Mouse (Mus musculus): Measurements from ENCODE around the gene Ctsw. TPM values are rescaled to one million over a fixed set of nuclear protein-coding genes. Genes with fewer than 3 reads are reported as not detected.
A peak's percentile ranks its signal among the peaks of the same experiment; 100 is the strongest.
"Not testable (repeated sequence)": the region's sequence is repeated elsewhere in the genome, so short reads cannot be mapped to it uniquely, and the experiment has no call there.

Ctsw gene
- total RNA-seq (2015) (5.7 and 12.6 TPM in 2 replicates), total RNA-seq (2017) (5.9 and 9.1 TPM in 2 replicates)

DNA sequence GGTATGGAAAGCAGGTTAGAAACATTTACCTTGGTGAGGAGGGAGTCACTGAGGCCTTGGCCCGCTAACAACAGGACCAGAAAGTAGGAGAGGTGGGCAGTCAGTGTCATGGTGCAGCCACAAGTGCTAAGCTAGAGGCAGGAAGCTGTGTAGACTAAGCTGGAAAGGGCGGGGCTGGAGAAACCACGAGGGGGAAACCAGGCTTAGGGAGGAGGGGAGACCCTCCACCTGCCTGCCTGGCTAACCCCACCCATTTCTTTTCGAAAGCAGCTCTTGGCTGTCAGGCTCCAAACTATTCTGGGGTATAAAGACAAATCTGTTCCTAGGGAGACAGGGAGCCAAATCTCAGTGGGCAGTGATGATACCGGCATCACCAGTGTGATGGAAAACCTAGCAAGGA, at the start of gene Ctsw:
Gene Ctsw (minus strand): TSS at position 134 of the 400 bp plus-strand sequence.
- ATAC-seq (ENCODE audit: poor library complexity, severe bottlenecking): no peak

DNA sequence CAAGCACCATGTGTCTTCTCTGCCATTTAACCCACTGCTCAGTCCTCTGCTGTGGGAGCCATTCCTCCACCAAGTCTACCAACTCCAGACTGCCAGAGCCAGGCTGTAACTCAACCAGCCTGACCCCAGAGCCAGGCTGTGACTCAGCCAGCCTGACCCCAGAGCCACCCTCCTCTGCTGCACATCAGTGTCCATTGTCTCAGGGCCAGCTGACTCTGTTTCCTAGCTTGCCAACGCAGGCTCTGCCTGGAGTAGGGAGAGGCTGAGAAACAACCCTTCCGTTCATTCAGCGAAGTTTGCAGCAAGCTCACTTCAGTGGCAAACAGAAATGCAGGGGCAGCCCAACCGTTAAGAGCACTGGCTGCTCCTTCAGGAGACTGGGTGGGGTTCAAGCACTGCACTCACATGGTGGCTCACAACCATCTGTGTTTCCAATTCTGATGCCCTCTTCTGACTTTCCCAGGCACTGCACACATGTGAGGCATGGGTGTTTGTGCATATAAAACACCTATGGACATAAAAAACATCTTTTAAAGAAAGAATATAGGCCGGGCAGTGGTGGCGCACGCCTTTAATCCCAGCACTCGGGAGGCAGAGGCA, 48.7 kb upstream of the Ctsw start:
- no peak for ATAC-seq (ENCODE audit: poor library complexity, severe bottlenecking)

DNA sequence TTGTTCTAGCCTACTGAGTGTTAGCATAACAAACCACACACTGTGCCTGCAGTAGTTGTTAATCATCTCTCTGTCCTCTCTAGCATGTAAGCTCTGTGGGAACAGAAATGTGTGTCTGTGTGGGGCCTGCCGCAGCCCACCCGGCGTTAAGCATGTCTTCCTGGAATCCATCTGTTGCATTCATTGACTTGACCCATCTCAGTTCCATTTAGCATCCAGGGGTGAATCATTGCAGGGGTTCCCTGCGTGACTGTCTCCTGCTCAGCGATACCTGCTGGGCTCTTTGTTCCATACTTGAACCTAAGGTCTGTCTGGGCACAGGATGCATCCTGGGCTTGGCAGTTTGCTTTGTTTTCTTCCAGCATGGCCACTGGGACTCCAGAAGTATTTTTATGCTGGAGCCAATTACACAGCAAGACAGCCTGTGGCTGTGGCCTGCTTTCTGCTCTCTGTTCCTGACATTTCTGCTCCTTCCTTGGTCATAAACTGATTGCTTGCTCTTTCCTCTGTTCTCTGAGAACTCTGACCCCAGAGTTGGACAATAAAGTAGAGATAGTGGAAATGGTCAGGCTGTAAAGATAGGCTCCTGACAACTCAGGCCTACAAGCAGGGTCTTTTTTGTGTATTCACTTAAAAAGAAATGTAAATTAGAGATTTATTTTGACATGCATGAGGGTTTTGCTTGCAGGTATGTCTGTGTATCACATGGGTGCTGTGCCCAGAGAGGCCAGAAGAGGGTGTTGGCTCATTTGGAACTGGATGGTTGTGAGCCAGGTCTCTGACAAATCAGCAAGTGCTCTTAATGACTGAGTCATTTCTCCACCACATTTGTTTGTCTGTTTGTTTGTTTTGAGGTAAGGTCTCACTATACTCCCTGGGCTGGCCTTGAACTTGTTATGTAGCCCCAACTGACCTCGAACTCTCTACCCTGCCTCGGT, 47.8 kb upstream of the Ctsw start:
- no peak for ATAC-seq (ENCODE audit: poor library complexity, severe bottlenecking)

DNA sequence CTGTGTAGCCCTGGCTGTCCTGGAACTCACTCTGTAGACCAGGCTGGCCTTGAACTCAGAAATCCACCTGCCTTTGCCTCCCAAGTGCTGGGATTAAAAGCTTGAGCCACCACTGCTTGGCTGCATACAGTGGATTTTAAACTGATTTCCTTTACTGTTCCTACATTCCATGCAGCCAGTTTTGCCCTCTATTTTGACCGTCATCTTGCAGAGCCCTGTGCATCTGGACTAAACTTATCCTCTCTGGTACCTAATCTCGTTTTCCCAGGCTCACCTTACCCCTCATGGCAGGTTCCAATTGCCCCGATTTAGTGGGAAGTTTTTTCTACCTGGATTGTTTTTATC, 44.7 kb upstream of the Ctsw start:
- ATAC-seq (ENCODE audit: poor library complexity, severe bottlenecking): no peak

DNA sequence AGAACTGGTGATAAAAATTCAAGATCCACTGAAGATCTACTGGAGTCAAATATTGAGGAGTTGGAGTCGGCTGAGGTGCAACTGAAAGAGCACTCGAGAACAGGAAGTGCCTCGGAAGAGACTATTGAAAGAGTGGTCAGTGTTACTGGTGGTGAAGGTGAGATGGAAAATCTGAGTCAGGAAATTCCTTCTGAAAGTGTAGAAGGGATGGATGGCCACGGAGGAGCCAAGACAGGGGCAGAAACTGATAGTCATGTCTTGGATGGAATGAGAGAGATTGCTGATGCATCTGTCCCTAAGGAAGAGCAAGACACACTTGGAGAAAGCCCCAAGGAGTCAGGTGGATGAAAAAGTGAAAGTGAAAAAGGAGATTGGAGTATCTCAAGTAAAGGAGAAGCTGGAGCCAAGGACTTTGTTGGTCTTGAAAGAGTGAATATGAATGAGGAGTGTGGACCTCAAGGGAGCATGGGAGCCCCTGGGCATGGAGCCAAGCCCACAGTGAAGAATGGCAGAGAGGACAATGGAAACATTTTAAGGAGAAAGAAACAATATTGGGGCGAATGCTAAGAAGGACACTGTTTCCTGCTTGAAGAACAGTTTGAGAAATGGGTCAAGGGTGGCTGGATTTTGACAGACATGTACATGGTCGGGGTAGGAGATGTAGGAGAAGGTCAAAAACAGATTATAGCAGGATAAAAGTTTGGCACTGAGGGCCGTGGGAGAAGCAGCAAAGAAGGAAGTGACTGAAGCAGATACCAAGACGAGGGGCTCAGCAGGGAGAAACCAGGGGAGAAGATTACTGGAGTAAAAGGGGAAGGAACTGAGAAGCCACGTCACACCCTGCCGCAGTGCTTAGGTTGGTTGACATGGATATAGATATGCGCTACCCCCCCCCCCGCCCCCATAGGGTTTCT, 44.0 kb upstream of the Ctsw start:
- ATAC-seq (ENCODE audit: poor library complexity, severe bottlenecking): peak; percentile 74

DNA sequence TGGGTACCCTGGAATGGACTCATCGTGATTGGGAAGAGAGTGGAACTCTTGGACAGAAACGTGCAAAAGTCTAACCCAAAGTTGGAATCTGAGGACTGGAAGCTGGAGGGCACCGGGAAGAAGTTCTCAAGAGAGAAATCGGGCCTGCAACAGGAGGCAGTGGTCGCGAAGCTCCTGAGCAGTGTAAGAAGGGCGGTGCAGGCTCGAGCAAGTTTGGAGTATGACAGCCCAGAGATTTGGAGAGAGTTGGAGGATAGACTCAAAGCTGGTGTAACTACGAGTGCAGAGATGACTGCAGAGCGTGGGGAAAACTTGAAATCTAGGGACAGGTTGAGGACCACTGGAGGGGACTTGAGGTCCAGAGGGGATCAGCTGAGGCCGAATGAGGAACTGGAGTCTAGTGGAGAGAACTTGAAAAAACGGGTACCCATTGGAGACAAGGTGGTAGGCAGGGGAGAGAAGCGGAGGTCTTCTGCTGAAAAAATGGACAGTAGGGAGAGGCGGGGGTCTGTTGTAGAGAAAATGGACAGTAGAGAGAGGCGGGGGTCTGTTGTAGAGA, 42.8 kb upstream of the Ctsw start:
- ATAC-seq (ENCODE audit: poor library complexity, severe bottlenecking): no peak

DNA sequence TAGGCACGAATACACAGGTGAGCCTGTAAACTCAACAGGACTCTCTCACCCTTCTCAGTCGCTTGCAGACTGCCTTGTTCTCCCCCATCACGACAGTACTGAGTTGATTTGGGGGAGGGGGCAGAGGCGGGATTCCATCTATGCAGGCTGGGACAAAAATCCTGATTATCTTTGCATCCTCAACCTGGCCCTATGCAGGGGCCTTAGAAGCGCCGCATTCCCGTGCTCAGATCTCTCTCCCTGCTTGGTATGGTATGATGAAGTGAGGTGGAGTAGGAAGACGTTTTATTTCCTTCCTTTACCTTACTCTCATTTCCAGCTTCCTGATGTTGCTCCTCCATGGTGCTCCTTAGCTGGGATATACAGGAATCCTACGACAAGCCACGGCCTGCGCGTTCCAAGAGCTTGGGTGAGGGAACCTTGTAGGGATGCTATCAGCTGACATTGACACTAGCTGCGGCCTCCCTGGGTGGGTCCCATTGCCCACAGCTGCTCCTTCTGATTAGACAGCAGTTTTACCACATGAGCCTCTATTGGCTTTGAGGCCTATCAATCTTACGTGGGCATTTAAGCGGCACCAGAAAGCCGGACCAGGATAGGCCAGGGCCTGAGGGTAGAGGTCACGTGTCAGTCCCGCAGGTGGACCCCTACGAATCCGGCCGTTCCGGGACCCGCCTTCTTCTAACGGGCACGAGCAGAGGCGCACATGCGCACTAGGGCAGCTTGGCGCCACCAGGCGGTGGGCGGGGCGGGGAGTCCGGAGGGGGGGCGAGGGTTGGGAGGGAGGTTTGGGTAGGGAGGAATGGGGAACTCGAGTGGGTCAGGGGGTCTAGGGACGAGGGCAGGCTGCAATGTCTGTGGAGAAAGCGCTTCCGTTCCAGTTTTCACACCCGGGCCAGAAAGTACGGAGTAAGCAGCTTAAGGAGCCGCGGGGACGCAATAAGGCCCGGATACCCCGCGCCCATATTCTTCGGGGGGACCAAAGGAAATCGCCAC, 42.0 kb upstream of the Ctsw start, which contains the start of gene Snx32:
Gene Snx32 (minus strand): TSS at position 508 of the 996 bp plus-strand sequence.
- ATAC-seq (ENCODE audit: poor library complexity, severe bottlenecking): peak; percentile 87

DNA sequence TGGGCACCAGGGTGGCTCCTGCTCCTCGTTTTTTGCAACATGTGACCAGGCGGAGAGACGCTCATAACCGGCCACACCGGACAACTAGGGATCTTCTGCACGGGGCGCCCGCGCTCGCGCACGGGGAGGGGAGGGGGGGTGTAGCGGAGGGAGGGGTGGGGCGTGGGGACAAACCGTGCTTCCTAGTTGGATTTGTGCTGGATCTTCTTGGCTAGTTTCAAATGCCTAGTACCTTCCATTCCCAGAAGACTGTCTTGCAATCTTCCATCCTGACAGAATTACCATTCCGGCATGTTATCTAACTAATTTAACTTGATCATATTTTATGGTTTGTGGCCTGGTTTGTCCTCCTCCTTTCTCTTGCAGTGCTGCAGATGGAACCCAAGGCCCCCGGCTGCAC, 35.4 kb upstream of the Ctsw start, which contains the start of gene 1700020D05Rik:
Gene 1700020D05Rik (minus strand): TSS at position 101 of the 400 bp plus-strand sequence.
- no peak for ATAC-seq (ENCODE audit: poor library complexity, severe bottlenecking)

DNA sequence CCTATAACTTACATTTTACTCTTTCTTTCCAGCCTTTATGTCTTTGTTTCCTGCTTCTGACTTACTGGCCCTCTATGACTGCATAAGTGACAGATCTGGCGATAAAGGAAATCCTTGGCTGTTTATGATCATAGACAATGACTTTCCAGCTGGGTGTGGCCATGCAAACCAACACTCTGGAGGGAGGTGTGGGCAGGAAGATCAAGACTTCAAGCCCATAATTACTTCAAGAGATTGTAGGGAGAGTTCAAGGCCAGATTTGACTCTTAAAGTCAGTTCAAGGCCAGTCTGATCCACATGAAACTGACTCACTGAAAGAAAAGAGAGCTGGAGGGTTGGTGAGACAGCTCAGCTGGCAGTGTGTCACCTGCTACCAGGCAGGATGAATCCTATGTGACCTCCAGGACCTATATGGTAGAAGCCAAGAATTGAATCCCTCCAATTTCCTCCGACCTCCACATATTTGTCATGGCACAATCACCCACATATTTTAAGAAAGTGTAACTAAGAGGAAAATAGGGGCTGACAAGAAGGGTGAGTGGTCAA, 32.1 kb upstream of the Ctsw start:
- no peak for ATAC-seq (ENCODE audit: poor library complexity, severe bottlenecking)

DNA sequence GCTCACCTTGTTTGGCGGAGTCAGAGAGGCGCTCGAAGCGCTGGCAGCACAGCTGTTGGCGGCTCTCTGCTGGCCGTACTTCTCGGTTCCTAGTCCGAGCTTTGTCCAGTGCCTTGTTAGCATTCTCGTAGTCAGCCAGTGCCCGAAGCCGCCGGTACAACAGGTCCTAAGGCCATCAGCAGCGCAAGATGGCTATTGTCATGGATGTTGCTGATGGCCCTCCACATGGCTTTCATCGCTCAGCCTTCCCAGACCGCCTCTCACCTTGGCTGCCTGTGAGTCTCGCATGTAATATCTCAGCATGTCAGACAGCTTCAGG, 27.7 kb upstream of the Ctsw start:
- no peak for ATAC-seq (ENCODE audit: poor library complexity, severe bottlenecking)

DNA sequence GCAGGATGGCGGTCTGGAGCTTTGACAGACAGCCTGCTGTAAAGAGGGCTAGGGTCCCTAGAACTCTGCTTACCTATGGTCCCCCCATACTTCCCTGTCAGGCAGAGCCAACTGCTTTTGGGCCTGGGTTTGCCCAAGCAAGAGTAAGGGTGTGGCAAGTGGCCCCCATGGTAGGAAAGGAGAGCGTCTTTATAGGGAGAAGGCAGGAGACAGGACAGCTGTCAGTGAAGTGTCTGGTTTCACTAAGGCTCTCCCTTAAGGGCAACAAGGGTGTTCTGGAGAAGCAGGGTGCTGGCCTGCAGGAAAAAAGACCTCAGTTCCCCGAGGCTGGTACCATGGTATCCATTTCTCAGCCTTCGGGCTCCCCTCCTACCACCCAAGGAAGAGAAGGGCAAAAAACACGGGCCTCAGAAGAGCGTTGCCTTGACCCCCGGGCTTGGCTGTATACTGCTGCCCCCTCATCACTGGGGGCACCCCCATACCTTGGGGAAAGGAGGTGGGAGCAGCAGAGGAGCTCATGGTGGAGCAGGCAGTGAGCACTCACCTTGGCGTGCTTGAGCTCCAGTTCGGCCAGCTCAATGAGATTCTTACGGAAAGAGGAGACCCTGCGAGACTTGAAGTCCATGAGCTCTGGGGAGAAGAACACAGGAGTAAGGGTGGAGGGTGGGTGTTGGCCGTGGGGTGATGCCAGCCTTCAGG, 27.2 kb upstream of the Ctsw start:
- no peak for ATAC-seq (ENCODE audit: poor library complexity, severe bottlenecking)

DNA sequence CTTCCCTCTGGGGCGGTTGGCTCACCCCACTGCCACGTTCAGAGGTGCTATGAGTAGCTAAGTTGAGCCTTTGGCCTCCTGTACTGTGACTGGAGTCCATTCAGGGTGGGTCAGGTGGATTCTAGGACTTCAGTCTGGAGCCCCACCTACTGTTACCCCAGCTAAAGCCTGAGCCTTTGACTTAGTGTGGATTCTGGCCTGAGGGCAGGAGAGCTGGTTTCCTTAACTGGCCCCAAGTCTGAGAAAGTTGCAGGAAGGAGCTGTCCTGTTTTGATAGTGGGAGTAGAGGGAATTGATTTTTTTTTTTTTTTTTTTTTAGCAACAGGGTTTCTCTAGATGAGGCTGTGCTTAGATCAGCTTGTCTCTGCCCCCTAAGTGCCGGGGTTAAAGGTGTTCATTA, 26.0 kb upstream of the Ctsw start:
- no peak for ATAC-seq (ENCODE audit: poor library complexity, severe bottlenecking)

DNA sequence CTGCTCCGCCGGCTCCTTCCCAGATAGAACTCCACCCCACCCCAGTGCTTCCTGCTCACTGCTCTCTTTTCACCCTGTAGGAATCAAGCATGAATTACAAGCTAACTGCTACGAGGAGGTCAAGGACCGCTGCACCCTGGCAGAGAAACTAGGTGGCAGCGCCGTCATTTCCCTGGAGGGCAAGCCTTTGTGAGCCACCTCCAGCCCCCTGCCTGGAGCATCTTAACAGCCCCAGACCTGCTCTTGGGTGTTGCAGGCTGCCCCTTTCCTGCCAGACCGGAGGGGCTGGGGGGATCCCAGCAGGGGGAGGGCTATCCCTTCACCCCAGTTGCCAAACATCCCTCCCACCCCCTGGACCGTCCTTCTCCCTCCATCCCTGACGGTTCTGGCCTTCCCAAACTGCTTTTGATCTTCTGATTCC, 25.0 kb upstream of the Ctsw start:
- ATAC-seq (ENCODE audit: poor library complexity, severe bottlenecking): not testable (repeated sequence)

DNA sequence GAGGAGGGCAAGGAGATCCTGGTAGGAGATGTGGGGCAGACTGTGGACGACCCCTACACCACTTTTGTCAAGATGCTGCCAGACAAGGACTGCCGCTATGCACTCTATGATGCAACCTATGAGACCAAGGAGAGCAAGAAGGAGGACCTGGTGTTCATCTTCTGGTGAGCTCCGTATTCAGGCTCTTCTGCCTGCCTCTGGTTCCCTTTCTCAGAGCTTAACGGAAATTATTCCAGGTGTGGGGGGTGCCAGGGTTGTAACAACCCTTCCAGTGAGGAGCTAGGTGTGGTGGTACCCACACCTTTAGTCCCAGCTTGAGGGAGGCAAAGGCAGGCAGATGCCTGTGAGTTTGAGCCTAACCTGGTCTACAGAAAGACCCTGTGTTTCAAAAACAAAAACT, 24.3 kb upstream of the Ctsw start:
- no peak for ATAC-seq (ENCODE audit: poor library complexity, severe bottlenecking)

DNA sequence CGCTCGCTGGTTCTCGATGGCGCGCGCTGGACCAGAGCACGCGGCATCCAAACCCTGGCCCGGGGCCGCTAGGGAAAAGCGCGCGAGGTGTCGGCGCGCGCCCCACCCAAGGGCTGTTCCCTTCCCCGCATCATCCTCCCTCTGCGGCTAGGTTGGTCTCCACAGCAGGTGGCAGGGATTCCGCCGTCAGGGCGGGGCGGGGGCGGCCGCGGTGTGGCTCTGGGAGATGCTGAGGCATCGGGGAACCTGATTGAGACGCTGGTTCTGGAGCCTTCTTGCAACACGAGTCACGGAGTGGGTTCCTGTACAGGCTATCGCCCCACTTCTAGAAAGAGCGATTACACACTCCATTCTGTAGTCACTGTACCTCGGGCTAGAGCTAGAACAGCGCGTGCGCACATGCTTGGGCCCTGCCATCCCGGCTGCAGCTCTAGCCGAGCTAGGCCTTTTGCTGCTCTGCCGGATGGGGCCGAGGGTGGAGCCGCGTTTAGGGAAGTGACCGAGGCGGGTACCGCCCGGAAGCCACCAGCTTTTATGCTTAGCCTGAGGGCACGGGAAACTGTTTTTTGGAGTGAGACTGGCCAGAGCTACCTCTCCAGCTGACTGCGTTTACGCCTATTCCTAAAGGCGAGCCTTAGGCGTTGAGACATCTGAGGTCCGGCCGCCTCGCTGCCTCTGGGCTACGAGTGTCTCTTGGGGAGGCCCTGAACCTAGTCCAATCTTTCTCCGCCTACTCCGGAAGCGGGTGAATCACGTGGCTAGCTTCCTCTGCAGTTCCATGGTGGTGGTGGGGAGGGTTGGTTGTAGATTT, 22.8 kb upstream of the Ctsw start:
- peak; percentile 40 for ATAC-seq (ENCODE audit: poor library complexity, severe bottlenecking)

DNA sequence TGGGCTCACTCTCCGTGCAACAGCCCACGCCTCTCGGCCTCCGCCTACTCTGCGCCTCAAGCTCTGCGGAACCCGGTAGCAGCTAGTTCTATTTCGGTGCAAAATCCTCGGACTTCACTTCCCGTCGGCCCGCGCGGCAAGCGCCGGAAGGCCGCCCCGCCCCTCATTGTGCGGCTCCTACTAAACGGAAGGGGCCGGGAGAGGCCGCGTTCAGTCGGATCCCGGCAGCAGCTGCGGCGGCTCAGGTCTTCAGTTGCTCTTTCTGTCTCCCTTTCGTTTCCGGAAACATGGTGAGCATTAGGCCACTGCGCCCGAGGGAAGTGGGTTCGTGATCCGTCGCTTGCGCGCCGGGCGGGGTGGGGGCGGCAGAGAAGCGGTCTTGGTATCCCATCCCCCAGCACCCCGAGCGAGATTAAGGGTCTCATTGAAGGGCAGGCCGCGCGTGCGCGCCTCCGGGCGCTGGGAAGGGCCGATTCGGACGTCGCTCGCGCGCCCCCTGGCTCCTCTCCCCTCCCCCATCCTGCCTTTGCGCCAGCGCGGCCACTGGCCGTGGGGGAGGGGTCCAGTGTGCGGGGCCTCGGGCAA, 22.1 kb upstream of the Ctsw start, which contains the start of gene Cfl1:
Gene Cfl1 (plus strand): TSS at position 143 of the 585 bp plus-strand sequence.
- ATAC-seq (ENCODE audit: poor library complexity, severe bottlenecking): peak; percentile 57

DNA sequence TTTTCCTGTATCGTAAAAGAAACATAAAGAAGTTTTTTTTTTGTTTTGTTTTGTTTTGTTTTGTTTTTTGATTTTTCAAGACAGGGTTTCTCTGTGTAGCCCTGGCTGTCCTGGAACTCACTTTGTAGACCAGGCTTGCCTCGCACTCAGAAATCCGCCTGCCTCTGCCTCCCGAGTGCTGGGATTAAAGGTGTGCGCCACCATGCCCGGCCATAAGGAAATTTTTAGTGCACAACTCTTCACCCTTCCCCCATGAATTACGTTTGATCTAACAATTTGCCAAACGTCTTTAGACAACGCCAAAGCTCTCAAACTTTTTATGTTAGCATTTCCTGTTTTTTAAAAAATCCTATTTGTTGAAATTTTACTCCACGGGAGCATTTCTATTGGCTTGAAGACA, 21.4 kb upstream of the Ctsw start:
- not testable (repeated sequence) for ATAC-seq (ENCODE audit: poor library complexity, severe bottlenecking)
